In genomic region chr3:152733011-152733410, GRCm38 (mm10) we compare ENCODE assay signal across 29 mouse cellular contexts. TPM values are rescaled to one million over a fixed set of nuclear protein-coding genes. Genes with fewer than 3 reads are reported as not detected.
DNase-seq lines count a peak whose midpoint lies in the region; ATAC-seq and TF ChIP-seq lines count a peak whose summit lies in the region.
"Had no signal": no experiment of that assay in that cellular context is flagged by ENCODE, and none has a peak within 500 bp of the region (broad histone marks: within the 10 kb centered on the region; RNA-seq: fewer than 3 reads in every experiment).

No protein-coding gene starts in this region.

- no peak overlapping the region for H3K9ac ChIP-seq in lung, embryonic 14.5 days
- H3K9ac ChIP-seq: embryonic facial prominence, embryonic 13.5 days; forebrain, embryonic 13.5 days; hindbrain, embryonic 15.5 days; intestine, embryonic 15.5 days had no signal

- no peaks in the 10 kb centered on the region for H3K9me3 ChIP-seq in lung, embryonic 14.5 days (ENCODE audit: low read depth, low read length)
- H3K9me3 ChIP-seq: embryonic facial prominence, embryonic 10.5 days; embryonic facial prominence, embryonic 13.5 days; forebrain, embryonic 13.5 days; hindbrain, embryonic 10.5 days; hindbrain, embryonic 15.5 days; intestine, embryonic 15.5 days had no signal

- no peak for ATAC-seq in lung, embryonic 14.5 days (ENCODE audit: insufficient read depth)
- ATAC-seq: forebrain, embryonic 13.5 days; forebrain, embryonic 16.5 days; intestine, embryonic 15.5 days had no signal

- 88% methylated on average over 4 of the region's 4 CpGs for WGBS in lung, embryonic 14.5 days

- no peak for TF ChIP-seq CTCF in lung, embryonic 14.5 days (IDR thresholded peaks at IDR 0.05; ENCODE audit: low read depth)
- no peak for TF ChIP-seq CTCF in brain, embryonic 14.5 days (IDR thresholded peaks at IDR 0.05; ENCODE audit: borderline replicate concordance, extremely low read depth, insufficient read depth, insufficient read length)

- H3K27me3 ChIP-seq in lung, embryonic 14.5 days (ENCODE audit: insufficient read depth, low read length): no peaks in the 10 kb centered on the region
- H3K27me3 ChIP-seq: embryonic facial prominence, embryonic 13.5 days; forebrain, embryonic 13.5 days; hindbrain, embryonic 15.5 days; intestine, embryonic 15.5 days had no signal

- no peak for TF ChIP-seq POLR2A in brain, embryonic 14.5 days (IDR thresholded peaks at IDR 0.05; ENCODE audit: borderline replicate concordance, extremely low read depth, insufficient read depth, insufficient read length, poor library complexity, severe bottlenecking)

- no peaks in the 10 kb centered on the region for H3K36me3 ChIP-seq in lung, embryonic 14.5 days (ENCODE audit: insufficient read depth)
- H3K36me3 ChIP-seq: embryonic facial prominence, embryonic 10.5 days; embryonic facial prominence, embryonic 13.5 days; hindbrain, embryonic 10.5 days; hindbrain, embryonic 15.5 days; intestine, embryonic 15.5 days had no signal

- intact Hi-C loops in heart, postnatal 25 days (cut with DNase I): no loop called here

- H3K27ac ChIP-seq in lung, embryonic 14.5 days (ENCODE audit: low read depth): no peak overlapping the region
- H3K27ac ChIP-seq: embryonic facial prominence, embryonic 10.5 days; embryonic facial prominence, embryonic 13.5 days; forebrain, embryonic 13.5 days; hindbrain, embryonic 10.5 days; hindbrain, embryonic 15.5 days; intestine, embryonic 15.5 days had no signal

- H3K4me2 ChIP-seq in lung, embryonic 14.5 days: no peak overlapping the region
- H3K4me2 ChIP-seq: embryonic facial prominence, embryonic 13.5 days; forebrain, embryonic 13.5 days; heart, embryonic 11.5 days; hindbrain, embryonic 15.5 days; intestine, embryonic 15.5 days had no signal

- H3K4me1 ChIP-seq in lung, embryonic 14.5 days (ENCODE audit: insufficient read depth): no peaks in the 10 kb centered on the region
- H3K4me1 ChIP-seq: embryonic facial prominence, embryonic 10.5 days; embryonic facial prominence, embryonic 13.5 days; hindbrain, embryonic 15.5 days; intestine, embryonic 15.5 days had no signal

- no peak overlapping the region for H3K4me3 ChIP-seq in lung, embryonic 14.5 days (ENCODE audit: low read depth, low read length)
- H3K4me3 ChIP-seq: embryonic facial prominence, embryonic 10.5 days; embryonic facial prominence, embryonic 13.5 days; erythroblast, embryonic 14.5 days; forebrain, embryonic 13.5 days; hindbrain, embryonic 10.5 days; hindbrain, embryonic 15.5 days; intestine, embryonic 15.5 days had no signal

- peak; percentile 2 for DNase-seq in heart, adult 11 months
- no peak for DNase-seq in heart, postnatal 25 days (ENCODE audit: low spot score)
- DNase-seq in lung, embryonic 14.5 days: peak; percentile 39
- DNase-seq in lung, postnatal 14 days: no peak
- peak; percentile 21 for DNase-seq in NIH3T3 (ENCODE audit: low read depth)
- DNase-seq in brain, embryonic 14.5 days (ENCODE audit: low read depth): peak; percentile 41
- DNase-seq in retina, embryonic 14.5 days (ENCODE audit: low spot score): no peak
- no peak for DNase-seq in ovary, postnatal 14 days (ENCODE audit: low spot score)
- DNase-seq: adrenal gland, postnatal 10 days; adrenal gland, postnatal 36 days; B cell, adult 2 months; cerebellum, adult 11 months; cerebellum, adult 2 months; cerebellum, adult 9-11 months; cerebellum, postnatal 36 days; embryo, embryonic 11 days; gastrocnemius, postnatal 10 days; gastrocnemius, postnatal 36 days; heart, postnatal 36 days; kidney, adult 18-20 months had no signal

RNA-seq across cellular contexts. Expression of gene Pigk, which starts 19.1 kb away (rescaled TPM):
- 10 to 100 TPM; 23.4 to 29.8 TPM for total RNA-seq in heart, postnatal 25 days (2021)
- polyA plus RNA-seq in lung, embryonic 14.5 days (2014; fragmentation: Nextera tagmentation; extraction: Ambion mirVana): 46.2 and 50.3 TPM in 2 replicates
- polyA plus RNA-seq in brain, embryonic 14.5 days (2012; rRNA removed): 12.9 and 17.0 TPM in 2 replicates

Comparison
In these comparisons a context has a peak if more than half of its experiments do, and no peak if none do; other contexts are left out.
1. DNase-seq: peak in heart, adult 11 months (single experiment), lung, embryonic 14.5 days (single experiment), NIH3T3 (single experiment) and brain, embryonic 14.5 days (single experiment); none in heart, postnatal 25 days (single experiment), lung, postnatal 14 days (single experiment), retina, embryonic 14.5 days (single experiment) and ovary, postnatal 14 days (single experiment).